Mouse (Mus musculus) stomach, embryonic 14.5 days (tissue): ENCODE measurements around the gene Dnajc16. TPM values are rescaled to one million over a fixed set of nuclear protein-coding genes. Genes with fewer than 3 reads are reported as not detected.

Experiments used
- ATAC-seq: fragments of 200-750 bp; cut with Nextera tagmentation; 2 replicates; pipeline ENCODE4 v1.8.0; 2017; ENCODE audit warnings: low read depth, moderate TSS enrichment; ENCODE audit not compliant: insufficient number of reproducible peaks, insufficient read depth, low FRiP score
- H3K27ac ChIP-seq: fragments of 300-500 bp; sonication (generic); 2 replicates; pipeline ENCODE4 v1.5.1; 2014; ENCODE audit warnings: mild to moderate bottlenecking, low read length, moderate library complexity, mixed read lengths
- H3K27me3 ChIP-seq: fragments of 300-500 bp; sonication (generic); 2 replicates; pipeline ENCODE4 v1.6.1; 2014; ENCODE audit warnings: low read length, control low read depth, mixed read lengths; ENCODE audit not compliant: control insufficient read depth, insufficient read depth
- H3K36me3 ChIP-seq: fragments of 300-500 bp; sonication (generic); 2 replicates; pipeline ENCODE4 v1.6.1; 2014; ENCODE audit warnings: mild to moderate bottlenecking, control low read depth, low read length, moderate library complexity, mixed read lengths; ENCODE audit not compliant: control insufficient read depth, insufficient read depth
- H3K4me1 ChIP-seq: fragments of 300-500 bp; sonication (generic); 2 replicates; pipeline ENCODE4 v1.6.1; 2014; ENCODE audit warnings: low read length, control low read depth, mixed read lengths; ENCODE audit not compliant: control insufficient read depth, insufficient read depth
- H3K4me2 ChIP-seq: fragments of 300-500 bp; sonication (generic); replicated peaks from 2 replicates; pipeline ENCODE4 v1.6.1; 2014; ENCODE audit warnings: low read depth, low read length, control low read depth
- H3K4me3 ChIP-seq: fragments of 300-500 bp; sonication (generic); 2 replicates; pipeline ENCODE4 v1.5.1; 2014; ENCODE audit warnings: low read depth, low read length, control low read depth
- H3K9ac ChIP-seq: fragments of 300-500 bp; sonication (generic); replicated peaks from 2 replicates; pipeline ENCODE4 v1.6.1; 2014; ENCODE audit warnings: low read depth, mild to moderate bottlenecking, control low read depth, low read length, moderate library complexity, mixed read lengths
- H3K9me3 ChIP-seq: fragments of 300-500 bp; sonication (generic); 2 replicates; pipeline ENCODE4 v1.6.1; 2016; ENCODE audit warnings: low read depth, low read length, control low read depth; ENCODE audit not compliant: control insufficient read depth
- WGBS: fragments of 180-500 bp; shearing (Covaris S2); extraction: QIAGEN DNeasy Blood & Tissue Kit; methylation state at CpG from one replicate; pipeline ENCODE4 v1.1.7; 2014; 5-methylcytosine and 5-hydroxymethylcytosine counted together
- polyA plus RNA-seq: library from polyadenylated mRNA; unstranded; fragments of >200 nt; fragmentation: Nextera tagmentation; extraction: Ambion mirVana; gene quantifications from 2 replicates; pipeline ENCODE4 v1.2.1, GENCODE M21; 2014

Gene Dnajc16
- polyA plus RNA-seq, 1 experiment from 2014 or later, result 3.7 TPM

- Histone ChIP-seq H3K36me3 (peaks cover 4% of the 10 kb centered on the region; the same call in 1 of the 2 replicates), H3K4me1 (peaks cover 5% of the 10 kb centered on the region; the same call in 1 of the 2 replicates), H3K4me2 (peak within 1 kb of the TSS; percentile 58), H3K9ac (peak within 1 kb of the TSS; percentile 45), H3K4me3 (peak within 1 kb of the TSS; percentile 63), H3K27me3 (no peaks in the 10 kb centered on the region), H3K27ac (peak within 1 kb of the TSS; percentile 94), H3K9me3 (no peaks in the 10 kb centered on the region)
- under 1% methylated on average over 53 of the region's 80 CpGs for WGBS
- peak; percentile 85 for ATAC-seq
Measured at GRCm38 (mm10) chr4:141793282-141794151, 2.8 kb upstream of the Dnajc16 start, which contains the start of gene Casp9. Gene Casp9, plus strand, starts transcription at chr4:141793612.

GRCm38 (mm10) chr4:141792554-141793281 is 2.0 kb upstream of the Dnajc16 start:
- no peaks in the 10 kb centered on the region for H3K27me3 ChIP-seq
- no peak for ATAC-seq
- peak overlapping the region; percentile 94 for H3K27ac ChIP-seq
- 12% methylated on average over 10 of the region's 10 CpGs for WGBS
- H3K4me3 ChIP-seq, result peak overlapping the region; percentile 63
- peaks cover 4% of the 10 kb centered on the region; the same call in 1 of the 2 replicates for H3K36me3 ChIP-seq
- H3K9ac ChIP-seq, result peak overlapping the region; percentile 45; the same call in 1 of the 2 replicates
- H3K9me3 ChIP-seq, result no peaks in the 10 kb centered on the region
- peak overlapping the region; percentile 39 for H3K4me2 ChIP-seq
- H3K4me1 ChIP-seq, result peaks cover 5% of the 10 kb centered on the region; the same call in 1 of the 2 replicates

- H3K4me1 ChIP-seq, result peaks cover 5% of the 10 kb centered on the region; the same call in 1 of the 2 replicates
- WGBS, result 85% methylated on average over 8 of the region's 8 CpGs
- no peaks in the 10 kb centered on the region for H3K27me3 ChIP-seq
- no peak overlapping the region for H3K27ac ChIP-seq
- H3K9ac ChIP-seq, result no peak overlapping the region
- no peak overlapping the region for H3K4me3 ChIP-seq
- no peak overlapping the region for H3K4me2 ChIP-seq
- no peaks in the 10 kb centered on the region for H3K9me3 ChIP-seq
- ATAC-seq, result no peak
- H3K36me3 ChIP-seq, result peaks cover under 1% of the 10 kb centered on the region; the same call in 1 of the 2 replicates
Measured at GRCm38 (mm10) chr4:141791951-141792350, 1.2 kb upstream of the Dnajc16 start.

GRCm38 (mm10) chr4:141791486-141791885 is 755 bp upstream of the Dnajc16 start:
- no peak for ATAC-seq
- Histone ChIP-seq H3K4me3 (no peak overlapping the region), H3K36me3 (peaks cover 1% of the 10 kb centered on the region), H3K27ac (no peak overlapping the region), H3K27me3 (no peaks in the 10 kb centered on the region), H3K4me1 (peaks cover 5% of the 10 kb centered on the region; the same call in 1 of the 2 replicates), H3K9ac (no peak overlapping the region), H3K9me3 (no peaks in the 10 kb centered on the region), H3K4me2 (no peak overlapping the region)
- 91% methylated on average over 7 of the region's 7 CpGs for WGBS

- peaks cover 5% of the 10 kb centered on the region; the same call in 1 of the 2 replicates for H3K4me1 ChIP-seq
- H3K36me3 ChIP-seq, result peaks cover 10% of the 10 kb centered on the region
- no peaks in the 10 kb centered on the region for H3K9me3 ChIP-seq
- H3K9ac ChIP-seq, result peak overlapping the region; percentile 92
- no peak overlapping the region; the same call in 1 of the 2 replicates for H3K27ac ChIP-seq
- WGBS, result 43% methylated on average over 3 of the region's 3 CpGs
- H3K27me3 ChIP-seq, result no peaks in the 10 kb centered on the region
- no peak for ATAC-seq
- H3K4me2 ChIP-seq, result peak overlapping the region; percentile 85
- peak overlapping the region; percentile 96 for H3K4me3 ChIP-seq
Measured at GRCm38 (mm10) chr4:141789564-141790218, 1.0 kb downstream of the Dnajc16 start.

GRCm38 (mm10) chr4:141787462-141787861 is 3.3 kb downstream of the Dnajc16 start:
- no peak overlapping the region for H3K27ac ChIP-seq
- H3K4me1 ChIP-seq, result peaks cover 5% of the 10 kb centered on the region; the same call in 1 of the 2 replicates
- peaks cover 19% of the 10 kb centered on the region for H3K36me3 ChIP-seq
- WGBS, result 94% methylated on average over 7 of the region's 7 CpGs
- H3K27me3 ChIP-seq, result no peaks in the 10 kb centered on the region
- H3K9ac ChIP-seq, result no peak overlapping the region
- H3K4me3 ChIP-seq, result no peak overlapping the region
- H3K4me2 ChIP-seq, result no peak overlapping the region
- no peaks in the 10 kb centered on the region for H3K9me3 ChIP-seq
- ATAC-seq, result no peak

- H3K36me3 ChIP-seq, result peaks cover 23% of the 10 kb centered on the region
- H3K4me2 ChIP-seq, result no peak overlapping the region
- no peaks in the 10 kb centered on the region for H3K27me3 ChIP-seq
- no peaks in the 10 kb centered on the region for H3K9me3 ChIP-seq
- peaks cover 5% of the 10 kb centered on the region; the same call in 1 of the 2 replicates for H3K4me1 ChIP-seq
- H3K4me3 ChIP-seq, result no peak overlapping the region
- 74% methylated on average over 6 of the region's 6 CpGs for WGBS
- H3K27ac ChIP-seq, result no peak overlapping the region
- H3K9ac ChIP-seq, result no peak overlapping the region
- no peak for ATAC-seq
Measured at GRCm38 (mm10) chr4:141787046-141787445, 3.7 kb downstream of the Dnajc16 start.

GRCm38 (mm10) chr4:141786141-141786540 is 4.6 kb downstream of the Dnajc16 start:
- H3K27me3 ChIP-seq, result no peaks in the 10 kb centered on the region
- H3K9me3 ChIP-seq, result no peaks in the 10 kb centered on the region
- no peak overlapping the region for H3K27ac ChIP-seq
- no peak overlapping the region for H3K4me3 ChIP-seq
- WGBS, result 92% methylated on average over 13 of the region's 13 CpGs
- H3K4me2 ChIP-seq, result no peak overlapping the region
- peaks cover 32% of the 10 kb centered on the region for H3K36me3 ChIP-seq
- H3K9ac ChIP-seq, result no peak overlapping the region
- H3K4me1 ChIP-seq, result peaks cover 5% of the 10 kb centered on the region; the same call in 1 of the 2 replicates
- ATAC-seq, result no peak
